Mouse (Mus musculus) gastrocnemius, postnatal 36 days (tissue): ENCODE data around the gene 4930442H23Rik. TPM values are rescaled to one million over a fixed set of nuclear protein-coding genes. Genes with fewer than 3 reads are reported as not detected.
"Not testable (repeated sequence)": the region's sequence is repeated elsewhere in the genome, so short reads cannot be mapped to it uniquely, and the experiment has no call there.

Experiments
- DNase-seq, 2 experiments: peaks; one replicate each; pipeline ENCODE4 v3.0.0; 2022
- intact Hi-C: fragments of 180-260 bp; cut with DNase I; formaldehyde crosslinking; loops from one replicate; pipeline ENCODE4 v1.15.1; 2025
- long read RNA-seq, 2 experiments: library from polyadenylated mRNA; stranded (forward); transcript quantifications; one replicate each; pipeline ENCODE4 v2.0.0; 2021
- total RNA-seq, 2 experiments: library from RNA; stranded (reverse); gene quantifications; 2 replicates each; pipeline ENCODE4 v1.2.3; 2021

4930442H23Rik gene
- not detected for total RNA-seq
- long read RNA-seq, experiment 1 = 0 reads
- long read RNA-seq, experiment 2 = 0 reads

- intact Hi-C loops = no loop called here
- DNase-seq = no peak
Measured at GRCm38 (mm10) chr10:81183805-81184204, at the start of gene 4930442H23Rik. Gene 4930442H23Rik (minus strand): TSS chr10:81183849.

DNA sequence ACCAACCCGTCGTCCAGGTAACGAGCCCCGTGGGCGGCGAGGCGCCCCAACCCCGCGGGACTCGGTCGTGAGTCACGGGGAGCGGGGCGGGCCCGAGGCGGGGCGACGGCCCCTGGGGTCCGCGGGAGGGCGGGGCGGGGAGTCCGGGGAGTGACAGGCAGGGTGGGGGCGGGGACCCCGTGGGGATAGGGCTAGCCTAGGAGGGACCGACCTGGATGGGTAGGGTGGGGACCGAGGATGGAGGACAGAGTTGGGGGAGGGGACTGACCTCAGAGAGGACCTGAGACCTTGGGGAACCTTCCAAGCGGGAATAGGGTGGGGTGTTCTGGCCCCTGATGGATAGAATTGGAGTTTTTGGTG lies 49.6 kb upstream of the 4930442H23Rik start:
- intact Hi-C loops = no loop called here
- no peak for DNase-seq

- intact Hi-C loops = no loop called here
Measured at GRCm38 (mm10) chr10:81232580-81233225, 49.1 kb upstream of the 4930442H23Rik start, which contains the start of gene Zfr2. Gene Zfr2 (plus strand): TSS chr10:81233155.

DNA sequence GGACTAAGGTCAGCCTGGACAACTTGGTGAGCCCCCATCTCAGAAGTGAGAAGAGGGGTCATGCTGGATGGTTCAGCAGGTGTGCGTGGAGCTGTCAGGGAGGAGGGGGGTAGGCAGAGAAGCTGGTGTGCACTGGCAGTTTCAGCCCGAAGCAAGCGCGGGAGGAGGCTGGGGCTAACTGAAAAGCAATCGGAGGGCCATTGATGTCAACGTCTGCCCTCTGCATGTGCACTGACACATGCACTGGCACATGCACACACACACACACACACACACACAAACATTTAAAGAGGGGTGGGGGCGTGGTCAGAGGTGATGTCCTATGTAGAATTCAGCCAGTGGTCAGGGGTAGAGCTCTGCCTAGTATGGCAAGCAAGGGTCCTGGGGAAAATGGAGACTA lies 47.8 kb upstream of the 4930442H23Rik start:
- intact Hi-C loops = loop anchor here (2.0 kb wide), 1 partner anchor 25 kb away; no protein-coding TSS in a partner anchor
- no peak for DNase-seq

More at GRCm38 (mm10) chr10:81232580-81233225, 49.1 kb upstream of the 4930442H23Rik start, which contains the start of gene Zfr2:
- DNase-seq = peak; percentile 73 to 78

DNA sequence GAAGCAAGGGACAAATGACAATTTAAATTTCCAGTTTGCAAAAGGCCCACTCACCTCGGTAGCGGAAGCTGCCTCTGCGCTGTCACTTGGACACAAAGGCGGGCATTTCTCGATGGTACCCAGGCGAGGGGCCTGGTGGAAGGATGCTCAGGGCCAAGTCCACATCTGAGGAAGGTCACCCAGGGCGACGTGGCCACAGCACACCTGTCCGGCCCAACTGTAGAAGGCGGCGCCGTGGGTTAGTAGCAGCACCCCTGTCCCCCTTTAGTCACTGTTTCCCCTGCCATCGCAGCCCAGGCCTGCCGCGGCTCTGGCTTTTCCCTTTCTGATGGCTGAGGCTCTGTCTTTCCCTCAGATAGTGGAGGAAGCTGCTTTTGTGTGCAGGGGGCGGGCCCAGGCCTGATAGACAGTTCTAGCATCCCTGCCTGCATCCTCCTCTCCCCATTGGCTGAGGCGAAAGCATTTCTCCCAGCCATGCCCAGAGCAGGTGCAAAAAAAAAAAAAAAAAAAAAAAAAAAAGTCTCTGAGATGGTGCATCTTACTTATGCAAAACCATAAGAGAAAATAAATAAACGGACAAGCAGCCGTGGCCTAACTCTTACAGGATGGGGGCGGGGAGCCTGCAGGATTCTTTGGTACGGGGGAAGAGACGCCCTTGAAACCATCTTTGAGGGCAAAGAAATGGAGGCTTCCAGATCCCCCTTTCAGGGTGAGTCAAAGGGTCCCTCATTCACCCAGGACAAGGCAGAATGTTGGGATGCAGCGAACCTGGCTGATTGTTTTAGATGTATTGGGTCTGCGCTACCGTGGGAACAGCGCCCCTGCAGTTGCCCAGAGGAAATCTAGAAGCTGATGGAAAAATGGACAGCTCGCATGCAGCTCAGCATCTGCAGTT lies 47.0 kb upstream of the 4930442H23Rik start, which contains the start of gene Atcay:
Gene Atcay, minus strand, starts transcription at position 396 of the 895 bp plus-strand sequence.
- intact Hi-C loops = loop anchor here (2.0 kb wide), 1 partner anchor 24 kb away; no protein-coding TSS in a partner anchor
- DNase-seq = no peak

DNA sequence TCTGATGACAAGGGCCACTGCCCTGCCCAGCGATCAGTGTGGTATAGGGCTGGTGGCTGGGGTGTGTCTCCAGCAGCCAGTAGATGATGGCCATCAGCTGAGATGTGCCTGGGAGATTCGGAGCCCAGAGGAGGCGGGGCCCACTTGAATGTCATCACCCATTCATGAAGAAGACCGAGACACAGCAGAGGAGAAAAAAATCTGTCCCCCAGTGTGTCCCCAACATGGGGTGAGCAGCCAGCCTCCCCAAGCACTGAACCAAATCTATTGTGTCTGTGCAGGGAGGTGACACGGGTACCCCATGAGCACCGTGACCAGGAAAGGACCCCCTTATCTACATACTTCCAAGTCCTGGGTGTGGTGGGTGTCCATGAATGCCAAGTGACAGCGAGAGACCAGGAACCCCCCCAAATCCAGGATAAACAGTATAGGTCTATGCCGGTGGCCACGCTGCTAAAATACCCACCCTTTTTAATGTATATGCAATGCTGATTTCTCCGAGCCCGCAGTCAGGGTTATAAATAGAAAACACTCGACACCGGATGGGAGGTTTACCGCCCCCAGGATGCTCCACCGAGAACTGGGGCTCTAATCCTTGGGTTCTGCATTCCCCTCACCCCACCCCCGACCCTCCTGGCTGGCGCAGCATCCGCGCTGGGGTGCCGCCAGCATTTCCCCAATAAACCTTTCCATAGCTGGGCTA lies 46.2 kb upstream of the 4930442H23Rik start:
- DNase-seq = no peak
- intact Hi-C loops = loop anchor here (2.0 kb wide), 1 partner anchor 23 kb away; no protein-coding TSS in a partner anchor

GRCm38 (mm10) chr10:81223731-81224130 lies 40.1 kb upstream of the 4930442H23Rik start:
- DNase-seq, intact Hi-C loops: not testable (repeated sequence)

DNA sequence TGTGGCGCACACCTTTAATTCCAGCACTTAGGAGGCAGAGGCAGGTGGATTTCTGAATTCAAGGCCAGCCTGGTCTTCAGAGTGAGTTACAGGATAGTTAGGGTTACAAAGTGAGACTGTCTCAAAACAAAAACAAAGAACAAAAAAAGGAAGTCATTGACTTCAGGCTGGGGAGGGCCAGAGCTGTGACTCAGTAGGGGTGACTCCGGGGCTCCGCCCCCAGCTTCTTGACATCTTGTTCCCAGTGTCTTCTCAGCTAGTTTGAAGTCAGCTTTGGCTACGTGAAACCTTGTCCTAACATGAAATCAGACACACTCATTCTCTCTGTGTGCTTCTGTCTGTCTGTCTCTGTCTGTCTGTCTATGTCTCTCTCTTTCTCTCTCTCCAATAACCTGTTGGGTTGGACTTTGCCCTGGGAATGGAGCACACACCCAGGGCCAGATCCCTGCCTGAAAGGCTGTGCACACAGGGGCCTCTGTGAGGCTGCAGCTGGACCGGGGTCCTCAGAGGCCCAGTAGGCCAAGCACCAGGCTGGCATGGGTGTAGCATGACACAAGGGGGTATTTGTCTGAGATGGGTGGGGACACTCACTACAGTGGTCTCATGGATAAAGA lies 37.9 kb upstream of the 4930442H23Rik start:
- DNase-seq = no peak
- intact Hi-C loops = no loop called here

DNA sequence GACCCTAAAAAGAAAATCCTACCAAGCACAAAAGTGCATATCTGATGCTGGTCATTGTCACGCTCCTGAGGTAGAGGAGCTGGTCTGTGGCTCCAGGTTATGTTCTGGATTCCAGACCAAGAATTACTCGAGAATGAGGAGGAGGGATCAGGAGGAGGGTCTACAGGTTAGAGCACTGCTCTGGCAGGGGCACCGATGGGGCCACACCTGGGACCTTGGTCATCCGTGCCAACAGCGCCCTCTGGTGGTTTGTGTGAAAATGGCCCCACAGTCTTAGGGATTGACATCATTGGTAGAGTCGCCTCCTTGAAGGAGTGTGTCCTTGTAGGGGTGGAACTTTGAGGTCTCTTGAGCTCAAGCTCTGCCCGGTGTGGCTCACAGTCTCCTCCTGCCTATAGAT lies 34.3 kb upstream of the 4930442H23Rik start:
- peak in 1 of 2 experiments; percentile 55 for DNase-seq
- intact Hi-C loops = loop anchor here (2.0 kb wide), 1 partner anchor 19 kb away; no protein-coding TSS in a partner anchor

GRCm38 (mm10) chr10:81217267-81217666 lies 33.6 kb upstream of the 4930442H23Rik start:
- DNase-seq = not testable (repeated sequence)
- intact Hi-C loops = loop anchor here (2.0 kb wide), 1 partner anchor 18 kb away; no protein-coding TSS in a partner anchor

- intact Hi-C loops = loop anchor here (2.0 kb wide), 1 partner anchor 18 kb away; no protein-coding TSS in a partner anchor
- DNase-seq = no peak
Measured at GRCm38 (mm10) chr10:81216810-81217209, 33.2 kb upstream of the 4930442H23Rik start.

GRCm38 (mm10) chr10:81216260-81216659 lies 32.6 kb upstream of the 4930442H23Rik start:
- DNase-seq = no peak
- intact Hi-C loops = loop anchor here (2.0 kb wide), 1 partner anchor 17 kb away; no protein-coding TSS in a partner anchor

DNA sequence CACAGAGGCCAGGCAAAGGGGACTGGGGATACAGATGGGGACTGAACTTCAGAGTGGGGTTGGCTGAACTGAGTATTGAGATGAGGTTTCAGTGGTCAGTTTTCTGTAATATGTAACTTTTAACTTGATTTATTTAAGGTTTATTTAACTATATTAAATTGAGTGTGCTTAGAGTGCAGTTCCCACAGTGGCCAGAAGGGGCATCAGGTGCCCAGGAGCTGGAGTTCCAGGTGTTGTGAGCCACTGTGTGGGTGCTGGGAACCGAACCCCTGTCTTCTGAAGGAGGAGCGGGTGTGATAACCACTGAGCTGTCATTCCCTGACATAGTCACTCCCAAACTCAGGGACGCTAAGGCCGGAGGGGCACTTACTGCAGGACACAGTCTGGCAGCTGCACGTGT lies 26.5 kb upstream of the 4930442H23Rik start:
- DNase-seq = no peak
- intact Hi-C loops = no loop called here

- DNase-seq = no peak
- intact Hi-C loops = no loop called here
Measured at GRCm38 (mm10) chr10:81204137-81204536, 20.5 kb upstream of the 4930442H23Rik start.

GRCm38 (mm10) chr10:81202978-81203720 lies 19.5 kb upstream of the 4930442H23Rik start:
- DNase-seq = peak in 1 of 2 experiments; percentile 17
- intact Hi-C loops = no loop called here

- peak; percentile 37 to 52 for DNase-seq
- intact Hi-C loops = no loop called here
Measured at GRCm38 (mm10) chr10:81201807-81202758, 18.4 kb upstream of the 4930442H23Rik start, which contains the start of gene Nmrk2. Gene Nmrk2 (minus strand): TSS chr10:81202051.

DNA sequence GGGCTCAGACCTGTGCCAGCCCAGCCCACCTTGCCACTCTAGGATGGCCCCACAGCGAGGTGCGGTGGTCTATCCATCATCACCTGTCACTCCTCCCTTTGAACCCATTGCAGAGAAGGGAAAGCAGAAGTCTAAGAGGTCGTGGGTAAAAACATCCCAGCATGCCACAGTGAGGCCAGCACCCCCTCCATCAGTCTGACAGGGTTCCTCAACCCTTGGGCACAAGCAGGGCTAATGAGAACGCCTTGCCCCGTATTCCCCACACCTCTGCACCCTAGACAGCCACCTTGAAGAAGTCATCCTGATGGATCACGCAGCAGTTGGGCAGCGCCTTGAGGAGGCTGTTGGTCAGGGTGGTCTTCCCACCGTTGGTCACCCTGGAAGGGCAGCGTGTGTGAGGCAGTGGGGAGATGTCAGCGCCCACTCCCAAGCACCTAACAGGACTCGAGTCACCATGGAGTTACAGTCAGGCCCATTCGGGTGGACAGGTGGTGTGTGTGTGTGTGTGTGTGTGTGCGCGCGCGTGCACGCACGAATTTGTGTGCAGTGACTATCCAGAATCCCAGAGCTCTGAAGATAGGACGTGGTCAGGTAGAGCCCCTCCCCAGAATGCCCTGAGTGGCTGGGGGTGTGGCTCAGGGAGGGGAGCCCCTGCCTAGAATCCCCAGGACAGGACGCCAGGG lies 17.1 kb upstream of the 4930442H23Rik start:
- intact Hi-C loops = no loop called here
- DNase-seq = peak in 1 of 2 experiments; percentile 40
